Mouse (Mus musculus): ENCODE measurements at regions not wholly inside any gene's neighbourhood (a gene's known extent, or its start where the extent isn't known, plus 50 kb on each side); places are given as distances from the start of the nearest gene placed in this dataset.

DNA sequence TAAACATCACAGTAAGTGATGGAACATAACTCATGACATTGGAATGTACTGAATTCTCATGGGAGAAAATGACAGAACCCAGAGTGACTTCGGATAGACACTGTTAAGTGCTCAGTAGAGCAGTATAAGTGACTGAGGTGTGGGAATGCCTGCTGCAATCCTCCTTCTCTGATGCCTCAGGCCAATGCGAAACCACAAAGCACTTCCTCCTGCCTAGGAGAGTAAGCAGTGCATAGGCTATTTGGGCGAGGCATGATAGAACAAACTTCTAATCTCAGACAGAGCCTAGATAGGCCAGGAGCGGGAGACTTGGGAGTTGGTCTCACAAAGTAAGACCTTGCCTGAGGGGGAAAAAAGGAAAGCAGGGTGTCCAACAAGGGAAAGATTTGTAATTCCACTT lies 190.6 kb upstream of the Olfr1324 start:
- TF ChIP-seq CTCF (IDR thresholded peaks at IDR 0.05; ENCODE audit: low read depth) (no peak), EP300 (IDR thresholded peaks at IDR 0.05; ENCODE audit: low read depth) (no peak)
